Mouse (Mus musculus): ENCODE measurements at regions not wholly inside any gene's neighbourhood (a gene's known extent, or its start where the extent isn't known, plus 50 kb on each side); places are given as distances from the start of the nearest gene placed in this dataset.

- no peak for TF ChIP-seq POLR2A (IDR thresholded peaks at IDR 0.05; ENCODE audit: borderline replicate concordance, low read depth, low read length)
- TF ChIP-seq CTCF (IDR thresholded peaks at IDR 0.05; ENCODE audit: low read depth, low read length) = no peak
Observed at GRCm38 (mm10) chr2:137847901-137848300, 408.5 kb upstream of the Btbd3 start.
